Mouse (Mus musculus) mesoderm, embryonic 11.5 days (tissue): ENCODE measurements around the gene Jsrp1.

Source experiments
- DNase-seq: peaks from one replicate; pipeline ENCODE4 v3.0.0-alpha.2; 2012; ENCODE audit warnings: low read depth, low spot score

Gene Jsrp1

GRCm38 (mm10) chr10:80792175-80793032 is 20.9 kb downstream of the Jsrp1 start:
- DNase-seq = no peak

- no peak for DNase-seq
These were observed 21.7 kb downstream of the Jsrp1 start for GRCm38 (mm10) chr10:80791476-80792174.

- DNase-seq = no peak
These were observed 22.4 kb downstream of the Jsrp1 start for GRCm38 (mm10) chr10:80790761-80791404.

- DNase-seq = no peak
These were observed 25.8 kb downstream of the Jsrp1 start for GRCm38 (mm10) chr10:80787517-80787916.

- DNase-seq = no peak
These were observed 27.3 kb downstream of the Jsrp1 start for GRCm38 (mm10) chr10:80785963-80786362.

GRCm38 (mm10) chr10:80784871-80785270 is 28.4 kb downstream of the Jsrp1 start:
- DNase-seq = no peak

GRCm38 (mm10) chr10:80784302-80784701 is 29.0 kb downstream of the Jsrp1 start:
- no peak for DNase-seq

- no peak for DNase-seq
These were observed 33.7 kb downstream of the Jsrp1 start for GRCm38 (mm10) chr10:80779565-80779964.

GRCm38 (mm10) chr10:80777123-80777522 is 36.2 kb downstream of the Jsrp1 start:
- no peak for DNase-seq

GRCm38 (mm10) chr10:80776358-80776869 is 36.9 kb downstream of the Jsrp1 start:
- DNase-seq = no peak

GRCm38 (mm10) chr10:80775731-80776130 is 37.6 kb downstream of the Jsrp1 start:
- DNase-seq = no peak

- no peak for DNase-seq
These were observed 38.3 kb downstream of the Jsrp1 start for GRCm38 (mm10) chr10:80774981-80775380.

- peak; percentile 81 for DNase-seq
These were observed 38.7 kb downstream of the Jsrp1 start for GRCm38 (mm10) chr10:80774549-80774948.

GRCm38 (mm10) chr10:80773816-80774215 is 39.5 kb downstream of the Jsrp1 start:
- no peak for DNase-seq

- no peak for DNase-seq
These were observed 44.9 kb downstream of the Jsrp1 start for GRCm38 (mm10) chr10:80768365-80768764.

GRCm38 (mm10) chr10:80766161-80766815 is 47.0 kb downstream of the Jsrp1 start:
- no peak for DNase-seq

- no peak for DNase-seq
These were observed 47.6 kb downstream of the Jsrp1 start for GRCm38 (mm10) chr10:80765746-80766145.

GRCm38 (mm10) chr10:80763502-80763901 is 49.8 kb downstream of the Jsrp1 start:
- no peak for DNase-seq

GRCm38 (mm10) chr10:80761821-80762220 is 51.5 kb downstream of the Jsrp1 start:
- DNase-seq = no peak

- no peak for DNase-seq
These were observed 52.4 kb downstream of the Jsrp1 start for GRCm38 (mm10) chr10:80760596-80761524.
